Mouse (Mus musculus): Measurements from ENCODE around the gene Pced1a. TPM values are rescaled to one million over a fixed set of nuclear protein-coding genes. Genes with fewer than 3 reads are reported as not detected.
"Not testable (repeated sequence)": the region's sequence is repeated elsewhere in the genome, so short reads cannot be mapped to it uniquely, and the experiment has no call there.

The Pced1a gene
- polyA plus RNA-seq, 1 experiment from 2014 or later, result 6.7 TPM

- no peaks in the 10 kb centered on the region for H3K36me3 ChIP-seq (ENCODE audit: control insufficient read depth, insufficient read depth, low read length)
- 60% methylated on average over 1 of the region's 1 CpGs for WGBS
Observed at GRCm38 (mm10) chr2:130386212-130386611, 38.3 kb downstream of the Pced1a start.

GRCm38 (mm10) chr2:130383895-130384294, 40.6 kb downstream of the Pced1a start:
- Histone ChIP-seq H3K27ac (replicated peaks in 1 of 2; ENCODE audit: control insufficient read depth in 1 of 2, insufficient read depth in 1 of 2, low read depth in 2 of 2, low read length in 2 of 2) (no peak overlapping the region), H3K36me3 (ENCODE audit: control insufficient read depth, insufficient read depth, low read length) (no peaks in the 10 kb centered on the region), H3K4me1 (ENCODE audit: control insufficient read depth in 2 of 2, insufficient read depth in 2 of 2, low read length in 2 of 2) (no peaks in the 10 kb centered on the region), H3K9ac (ENCODE audit: low read length) (no peak overlapping the region), H3K27me3 (ENCODE audit: control insufficient read depth, insufficient read depth, low read length) (peaks cover 4% of the 10 kb centered on the region; the same call in 1 of the 2 replicates), H3K4me2 (ENCODE audit: low read length) (no peak overlapping the region), H3K9me3 (ENCODE audit: control insufficient read depth, low read length) (no peaks in the 10 kb centered on the region), H3K4me3 (ENCODE audit: control insufficient read depth in 1 of 2, insufficient read depth in 1 of 2, low read depth in 1 of 2, low read length in 2 of 2) (no peak overlapping the region)
- 72% methylated on average over 6 of the region's 6 CpGs for WGBS
- no peak for ATAC-seq (ENCODE audit: insufficient number of reproducible peaks, insufficient read depth, low FRiP score, low read depth)

More at GRCm38 (mm10) chr2:130386212-130386611, 38.3 kb downstream of the Pced1a start:
- no peak overlapping the region for H3K4me3 ChIP-seq (ENCODE audit: control insufficient read depth in 1 of 2, insufficient read depth in 1 of 2, low read depth in 1 of 2, low read length in 2 of 2)
- H3K4me1 ChIP-seq (ENCODE audit: control insufficient read depth in 2 of 2, insufficient read depth in 2 of 2, low read length in 2 of 2), result no peaks in the 10 kb centered on the region
- H3K9me3 ChIP-seq (ENCODE audit: control insufficient read depth, low read length), result no peaks in the 10 kb centered on the region
- peaks cover 3% of the 10 kb centered on the region; the same call in 1 of the 2 replicates for H3K27me3 ChIP-seq (ENCODE audit: control insufficient read depth, insufficient read depth, low read length)
- no peak for ATAC-seq (ENCODE audit: insufficient number of reproducible peaks, insufficient read depth, low FRiP score, low read depth)
- no peak overlapping the region for H3K4me2 ChIP-seq (ENCODE audit: low read length)
- H3K9ac ChIP-seq (ENCODE audit: low read length), result no peak overlapping the region
- no peak overlapping the region for H3K27ac ChIP-seq (replicated peaks in 1 of 2; ENCODE audit: control insufficient read depth in 1 of 2, insufficient read depth in 1 of 2, low read depth in 2 of 2, low read length in 2 of 2)

GRCm38 (mm10) chr2:130383205-130383604, 41.3 kb downstream of the Pced1a start:
- 67% methylated on average over 3 of the region's 3 CpGs for WGBS
- H3K9me3 ChIP-seq (ENCODE audit: control insufficient read depth, low read length), result no peaks in the 10 kb centered on the region
- ATAC-seq (ENCODE audit: insufficient number of reproducible peaks, insufficient read depth, low FRiP score, low read depth), result no peak
- no peak overlapping the region for H3K4me2 ChIP-seq (ENCODE audit: low read length)
- peaks cover 4% of the 10 kb centered on the region; the same call in 1 of the 2 replicates for H3K27me3 ChIP-seq (ENCODE audit: control insufficient read depth, insufficient read depth, low read length)
- no peak overlapping the region for H3K27ac ChIP-seq (replicated peaks in 1 of 2; ENCODE audit: control insufficient read depth in 1 of 2, insufficient read depth in 1 of 2, low read depth in 2 of 2, low read length in 2 of 2)
- no peaks in the 10 kb centered on the region for H3K4me1 ChIP-seq (ENCODE audit: control insufficient read depth in 2 of 2, insufficient read depth in 2 of 2, low read length in 2 of 2)
- H3K4me3 ChIP-seq (ENCODE audit: control insufficient read depth in 1 of 2, insufficient read depth in 1 of 2, low read depth in 1 of 2, low read length in 2 of 2), result no peak overlapping the region
- H3K9ac ChIP-seq (ENCODE audit: low read length), result no peak overlapping the region
- H3K36me3 ChIP-seq (ENCODE audit: control insufficient read depth, insufficient read depth, low read length), result no peaks in the 10 kb centered on the region

- H3K4me2 ChIP-seq (ENCODE audit: low read length), result no peak overlapping the region
- no peaks in the 10 kb centered on the region; the same call in 1 of the 2 replicates for H3K27me3 ChIP-seq (ENCODE audit: control insufficient read depth, insufficient read depth, low read length)
- H3K9me3 ChIP-seq (ENCODE audit: control insufficient read depth, low read length), result no peaks in the 10 kb centered on the region
- no peaks in the 10 kb centered on the region for H3K4me1 ChIP-seq (ENCODE audit: control insufficient read depth in 2 of 2, insufficient read depth in 2 of 2, low read length in 2 of 2)
- H3K4me3 ChIP-seq (ENCODE audit: control insufficient read depth in 1 of 2, insufficient read depth in 1 of 2, low read depth in 1 of 2, low read length in 2 of 2), result no peak overlapping the region
- WGBS, result 70% methylated on average over 4 of the region's 4 CpGs
- no peak overlapping the region for H3K27ac ChIP-seq (replicated peaks in 1 of 2; ENCODE audit: control insufficient read depth in 1 of 2, insufficient read depth in 1 of 2, low read depth in 2 of 2, low read length in 2 of 2)
- no peak overlapping the region for H3K9ac ChIP-seq (ENCODE audit: low read length)
- H3K36me3 ChIP-seq (ENCODE audit: control insufficient read depth, insufficient read depth, low read length), result no peaks in the 10 kb centered on the region
- ATAC-seq (ENCODE audit: insufficient number of reproducible peaks, insufficient read depth, low FRiP score, low read depth), result no peak
Observed at GRCm38 (mm10) chr2:130374951-130375350, 49.5 kb downstream of the Pced1a start.

- 38% methylated on average over 1 of the region's 1 CpGs for WGBS
- not testable (repeated sequence) for H3K27ac ChIP-seq (replicated peaks in 1 of 2; ENCODE audit: control insufficient read depth in 1 of 2, insufficient read depth in 1 of 2, low read depth in 2 of 2, low read length in 2 of 2); H3K36me3 ChIP-seq (ENCODE audit: control insufficient read depth, insufficient read depth, low read length); ATAC-seq (ENCODE audit: insufficient number of reproducible peaks, insufficient read depth, low FRiP score, low read depth); H3K4me1 ChIP-seq (ENCODE audit: control insufficient read depth in 2 of 2, insufficient read depth in 2 of 2, low read length in 2 of 2); H3K9ac ChIP-seq (ENCODE audit: low read length); H3K27me3 ChIP-seq (ENCODE audit: control insufficient read depth, insufficient read depth, low read length); H3K4me3 ChIP-seq (ENCODE audit: control insufficient read depth in 1 of 2, insufficient read depth in 1 of 2, low read depth in 1 of 2, low read length in 2 of 2); H3K4me2 ChIP-seq (ENCODE audit: low read length); H3K9me3 ChIP-seq (ENCODE audit: control insufficient read depth, low read length)
Observed at GRCm38 (mm10) chr2:130373026-130373425, 51.5 kb downstream of the Pced1a start.

- H3K4me3 ChIP-seq (ENCODE audit: control insufficient read depth in 1 of 2, insufficient read depth in 1 of 2, low read depth in 1 of 2, low read length in 2 of 2), result no peak overlapping the region
- 57% methylated on average over 4 of the region's 4 CpGs for WGBS
- H3K9ac ChIP-seq (ENCODE audit: low read length), result no peak overlapping the region
- no peak overlapping the region for H3K27ac ChIP-seq (replicated peaks in 1 of 2; ENCODE audit: control insufficient read depth in 1 of 2, insufficient read depth in 1 of 2, low read depth in 2 of 2, low read length in 2 of 2)
- peaks cover 25% of the 10 kb centered on the region for H3K27me3 ChIP-seq (ENCODE audit: control insufficient read depth, insufficient read depth, low read length)
- H3K36me3 ChIP-seq (ENCODE audit: control insufficient read depth, insufficient read depth, low read length), result no peaks in the 10 kb centered on the region
- peaks cover 0 to 6% of the 10 kb centered on the region in 2 experiments; a peak in 1 of 4 replicates for H3K4me1 ChIP-seq (ENCODE audit: control insufficient read depth in 2 of 2, insufficient read depth in 2 of 2, low read length in 2 of 2)
- no peak overlapping the region for H3K4me2 ChIP-seq (ENCODE audit: low read length)
- H3K9me3 ChIP-seq (ENCODE audit: control insufficient read depth, low read length), result no peaks in the 10 kb centered on the region
- ATAC-seq (ENCODE audit: insufficient number of reproducible peaks, insufficient read depth, low FRiP score, low read depth), result no peak
Observed at GRCm38 (mm10) chr2:130367386-130367785, 57.1 kb downstream of the Pced1a start.

Other genes with a start within 250 kb of the Pced1a start
- gene Snrpb, start 245.3 kb downstream of the Pced1a start, polyA plus RNA-seq (2014; fragmentation: Nextera tagmentation; extraction: Ambion mirVana), result 414 and 435 TPM in 2 replicates
- not detected in 2 replicates for gene Tmc2, start 229.5 kb downstream of the Pced1a start, polyA plus RNA-seq (2014; fragmentation: Nextera tagmentation; extraction: Ambion mirVana)
- gene Nop56, start 150.3 kb downstream of the Pced1a start, polyA plus RNA-seq (2014; fragmentation: Nextera tagmentation; extraction: Ambion mirVana), result 110 and 124 TPM in 2 replicates
- gene Idh3b, start 140.2 kb downstream of the Pced1a start, polyA plus RNA-seq (2014; fragmentation: Nextera tagmentation; extraction: Ambion mirVana), result 326 and 327 TPM in 2 replicates
- gene Ebf4, start 129.5 kb downstream of the Pced1a start, polyA plus RNA-seq (2014; fragmentation: Nextera tagmentation; extraction: Ambion mirVana), result 0.71 and 0.93 TPM in 2 replicates
- 22.0 and 26.2 TPM in 2 replicates for gene Cpxm1, start 27.1 kb downstream of the Pced1a start, polyA plus RNA-seq (2014; fragmentation: Nextera tagmentation; extraction: Ambion mirVana)
- not detected in 2 replicates for gene Gm28372, start 19.5 kb downstream of the Pced1a start, polyA plus RNA-seq (2014; fragmentation: Nextera tagmentation; extraction: Ambion mirVana)
- gene 1700020A23Rik, start 19.4 kb downstream of the Pced1a start, polyA plus RNA-seq (2014; fragmentation: Nextera tagmentation; extraction: Ambion mirVana), result not detected in 2 replicates
- not detected in 2 replicates for gene Tmem239, start 18.2 kb downstream of the Pced1a start, polyA plus RNA-seq (2014; fragmentation: Nextera tagmentation; extraction: Ambion mirVana)
- 40.4 and 43.8 TPM in 2 replicates for gene Vps16, start 362 bp downstream of the Pced1a start, polyA plus RNA-seq (2014; fragmentation: Nextera tagmentation; extraction: Ambion mirVana)
- gene Ptpra, start 25.6 kb upstream of the Pced1a start, polyA plus RNA-seq (2014; fragmentation: Nextera tagmentation; extraction: Ambion mirVana), result 87.2 and 88.5 TPM in 2 replicates
- 72.4 and 75.3 TPM in 2 replicates for gene Mrps26, start 139.0 kb upstream of the Pced1a start, polyA plus RNA-seq (2014; fragmentation: Nextera tagmentation; extraction: Ambion mirVana)
- not detected in 2 replicates for gene Oxt, start 151.5 kb upstream of the Pced1a start, polyA plus RNA-seq (2014; fragmentation: Nextera tagmentation; extraction: Ambion mirVana)
- gene Avp, start 157.9 kb upstream of the Pced1a start, polyA plus RNA-seq (2014; fragmentation: Nextera tagmentation; extraction: Ambion mirVana), result not detected in 2 replicates
- gene Fastkd5, start 205.3 kb upstream of the Pced1a start, polyA plus RNA-seq (2014; fragmentation: Nextera tagmentation; extraction: Ambion mirVana), result 14.9 and 15.1 TPM in 2 replicates
- gene Ubox5, start 205.3 kb upstream of the Pced1a start, polyA plus RNA-seq (2014; fragmentation: Nextera tagmentation; extraction: Ambion mirVana), result 6.9 and 7.5 TPM in 2 replicates
- gene Lzts3, start 218.1 kb upstream of the Pced1a start, polyA plus RNA-seq (2014; fragmentation: Nextera tagmentation; extraction: Ambion mirVana), result 0.35 and 0.80 TPM in 2 replicates
- gene Ddrgk1, start 240.0 kb upstream of the Pced1a start, polyA plus RNA-seq (2014; fragmentation: Nextera tagmentation; extraction: Ambion mirVana), result 41.2 and 44.8 TPM in 2 replicates
- 71.5 and 77.0 TPM in 2 replicates for gene Itpa, start 242.9 kb upstream of the Pced1a start, polyA plus RNA-seq (2014; fragmentation: Nextera tagmentation; extraction: Ambion mirVana)

Data from heart, embryonic 14.5 days (tissue).